Mouse (Mus musculus) cerebral cortex, adult 2 months (tissue): ENCODE measurements around the gene Dio2.

ENCODE experiments used
- WGBS: fragments of 180-500 bp; shearing (Covaris S2); methylation state at CpG from one replicate; pipeline ENCODE4 v1.1.7; 2018; 5-methylcytosine and 5-hydroxymethylcytosine counted together

Gene Dio2

GRCm38 (mm10) chr12:90738388-90739223 is at the start of gene Dio2:
Gene Dio2 (minus strand): TSS chr12:90738438.
- WGBS, result 5% methylated on average over 10 of the region's 10 CpGs

GRCm38 (mm10) chr12:90781438-90781837 is 43.2 kb upstream of the Dio2 start:
- 86% methylated on average over 4 of the region's 4 CpGs for WGBS

- WGBS, result 43% methylated on average over 3 of the region's 3 CpGs
These were observed 5.4 kb upstream of the Dio2 start for GRCm38 (mm10) chr12:90743633-90744032.

- WGBS, result 33% methylated on average over 2 of the region's 2 CpGs
These were observed 2.2 kb upstream of the Dio2 start for GRCm38 (mm10) chr12:90740468-90740867.

- WGBS, result 54% methylated on average over 13 of the region's 13 CpGs
These were observed 306 bp downstream of the Dio2 start for GRCm38 (mm10) chr12:90737932-90738331.

- WGBS, result 75% methylated on average over 6 of the region's 6 CpGs
These were observed 2.8 kb downstream of the Dio2 start for GRCm38 (mm10) chr12:90735447-90735846.

GRCm38 (mm10) chr12:90734503-90734902 is 3.7 kb downstream of the Dio2 start:
- WGBS, result 71% methylated on average over 5 of the region's 5 CpGs

DNA sequence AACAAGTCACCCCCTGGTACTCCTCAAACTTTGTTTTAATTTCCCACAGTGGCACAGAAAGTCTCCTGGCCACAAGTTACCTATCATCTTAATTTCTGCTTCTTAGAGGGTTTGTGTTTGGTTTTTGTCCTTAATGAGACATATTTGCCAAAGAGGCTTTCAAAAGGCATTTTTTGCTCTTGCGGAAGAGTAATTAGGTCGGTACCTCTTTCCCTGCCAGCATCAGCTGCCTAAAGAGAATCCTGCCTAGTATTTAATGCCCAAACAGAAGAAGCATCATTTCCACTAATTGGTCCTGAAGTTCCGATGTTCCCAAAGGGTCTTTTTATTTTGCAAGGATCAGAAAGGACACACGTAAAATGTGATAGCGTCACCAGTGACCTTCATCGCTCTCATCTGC is 4.5 kb downstream of the Dio2 start:
- WGBS, result 55% methylated on average over 6 of the region's 6 CpGs

GRCm38 (mm10) chr12:90729648-90730047 is 8.6 kb downstream of the Dio2 start:
- 47% methylated on average over 10 of the region's 10 CpGs for WGBS

GRCm38 (mm10) chr12:90725107-90725506 is 13.1 kb downstream of the Dio2 start:
- 80% methylated on average over 8 of the region's 8 CpGs for WGBS

DNA sequence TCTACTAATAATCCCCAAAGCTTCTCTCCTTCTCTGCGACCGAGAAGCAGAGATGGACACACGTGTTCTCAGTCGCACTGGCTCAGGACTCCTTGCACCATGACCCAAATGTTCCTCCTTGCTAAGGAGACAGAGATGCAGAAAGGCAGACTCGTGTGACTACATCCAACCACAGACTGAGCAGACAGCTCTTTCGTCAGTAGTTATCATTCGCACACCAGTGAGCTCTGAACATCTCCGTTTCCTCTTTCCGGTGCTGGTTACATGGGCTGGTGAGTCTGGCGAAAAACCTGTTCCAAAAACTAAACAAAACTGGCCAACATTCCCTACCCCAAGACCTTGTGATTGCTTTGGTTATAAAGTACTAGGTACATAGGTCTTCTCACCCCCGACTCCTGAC is 13.6 kb downstream of the Dio2 start:
- WGBS, result 90% methylated on average over 11 of the region's 11 CpGs

- WGBS, result 85% methylated on average over 2 of the region's 2 CpGs
These were observed 44.1 kb downstream of the Dio2 start for GRCm38 (mm10) chr12:90694135-90694534.
